Mouse (Mus musculus): Measurements from ENCODE around the gene Matn4. TPM values are rescaled to one million over a fixed set of nuclear protein-coding genes. Genes with fewer than 3 reads are reported as not detected.
"Not testable (repeated sequence)": the region's sequence is repeated elsewhere in the genome, so short reads cannot be mapped to it uniquely, and the experiment has no call there.

Matn4 gene
- polyA plus RNA-seq, 1 experiment from 2014 or later, result 0.91 TPM

- no peaks in the 10 kb centered on the region for H3K36me3 ChIP-seq (ENCODE audit: control insufficient read depth, insufficient read depth, low read length)
- H3K4me2 ChIP-seq (replicated peaks; ENCODE audit: low read depth, low read length), result no peak overlapping the region
- no peaks in the 10 kb centered on the region for H3K4me1 ChIP-seq (replicated peaks; ENCODE audit: control insufficient read depth, insufficient read depth, low read length)
- H3K4me3 ChIP-seq (ENCODE audit: low read depth, low read length), result no peak overlapping the region
- DNase-seq (ENCODE audit: low spot score) (no peak), ATAC-seq (ENCODE audit: low FRiP score) (no peak)
- H3K27me3 ChIP-seq (ENCODE audit: control insufficient read depth, insufficient read depth, low read length), result no peaks in the 10 kb centered on the region
- no peak overlapping the region for H3K9ac ChIP-seq (ENCODE audit: low read depth, low read length)
- WGBS, result 80% methylated on average over 5 of the region's 5 CpGs
- H3K27ac ChIP-seq (ENCODE audit: low read depth, low read length), result no peak overlapping the region
- no peaks in the 10 kb centered on the region for H3K9me3 ChIP-seq (ENCODE audit: control insufficient read depth, low read length)
Observed at GRCm38 (mm10) chr2:164359031-164359430, 45.9 kb downstream of the Matn4 start.

GRCm38 (mm10) chr2:164358373-164358772 lies 46.6 kb downstream of the Matn4 start:
- Histone ChIP-seq H3K4me1 (replicated peaks; ENCODE audit: control insufficient read depth, insufficient read depth, low read length) (no peaks in the 10 kb centered on the region), H3K27me3 (ENCODE audit: control insufficient read depth, insufficient read depth, low read length) (no peaks in the 10 kb centered on the region), H3K4me2 (replicated peaks; ENCODE audit: low read depth, low read length) (no peak overlapping the region), H3K9me3 (ENCODE audit: control insufficient read depth, low read length) (no peaks in the 10 kb centered on the region), H3K36me3 (ENCODE audit: control insufficient read depth, insufficient read depth, low read length) (no peaks in the 10 kb centered on the region), H3K9ac (ENCODE audit: low read depth, low read length) (no peak overlapping the region), H3K4me3 (ENCODE audit: low read depth, low read length) (no peak overlapping the region), H3K27ac (ENCODE audit: low read depth, low read length) (no peak overlapping the region)
- DNase-seq (ENCODE audit: low spot score) (no peak), ATAC-seq (ENCODE audit: low FRiP score) (no peak)
- WGBS, result 80% methylated on average over 3 of the region's 3 CpGs

DNA sequence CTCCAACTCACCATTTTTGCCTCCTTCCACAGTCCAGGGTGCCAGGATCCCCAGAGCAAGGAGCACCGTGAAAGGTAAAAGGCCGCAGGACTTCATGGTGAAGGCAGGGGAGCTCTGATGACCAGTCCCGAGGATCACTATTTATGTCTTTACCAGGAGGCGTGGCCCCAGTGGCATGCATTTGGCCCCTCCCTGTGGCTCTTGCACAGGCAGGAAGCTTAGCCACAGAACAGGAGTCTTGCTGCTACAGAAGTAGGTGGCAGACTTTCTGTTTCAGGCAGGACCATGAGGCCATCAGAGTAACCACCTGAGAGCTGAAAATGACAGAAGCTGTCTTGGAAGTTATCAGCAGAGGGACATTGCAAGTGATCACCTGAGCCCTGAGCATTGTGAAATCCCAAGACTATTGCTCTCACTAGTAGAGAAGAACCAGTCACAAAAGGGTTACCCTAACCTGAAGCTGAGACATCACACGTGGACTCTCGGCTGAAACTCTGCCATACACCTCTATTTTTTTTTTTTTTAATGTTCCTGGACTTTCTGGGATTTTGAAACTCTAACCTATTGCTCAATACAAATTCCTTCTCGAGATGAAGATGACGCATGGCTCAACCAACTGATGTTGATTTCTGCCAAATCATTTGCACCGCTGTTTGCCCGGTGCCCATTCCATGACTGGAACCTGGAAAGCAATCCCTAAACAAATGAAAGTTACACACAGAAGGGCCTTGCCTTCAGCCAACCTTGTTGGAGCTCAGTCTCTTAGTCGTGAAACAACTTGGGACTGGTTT lies 48.6 kb downstream of the Matn4 start:
- no peak overlapping the region for H3K4me3 ChIP-seq (ENCODE audit: low read depth, low read length)
- H3K27ac ChIP-seq (ENCODE audit: low read depth, low read length), result no peak overlapping the region
- no peak overlapping the region for H3K9ac ChIP-seq (ENCODE audit: low read depth, low read length)
- ATAC-seq (ENCODE audit: low FRiP score) (no peak), DNase-seq (ENCODE audit: low spot score) (no peak)
- H3K4me1 ChIP-seq (replicated peaks; ENCODE audit: control insufficient read depth, insufficient read depth, low read length), result no peaks in the 10 kb centered on the region
- H3K9me3 ChIP-seq (ENCODE audit: control insufficient read depth, low read length), result no peaks in the 10 kb centered on the region
- WGBS, result 79% methylated on average over 11 of the region's 11 CpGs
- no peaks in the 10 kb centered on the region for H3K27me3 ChIP-seq (ENCODE audit: control insufficient read depth, insufficient read depth, low read length)
- no peaks in the 10 kb centered on the region for H3K36me3 ChIP-seq (ENCODE audit: control insufficient read depth, insufficient read depth, low read length)
- no peak overlapping the region for H3K4me2 ChIP-seq (replicated peaks; ENCODE audit: low read depth, low read length)

DNA sequence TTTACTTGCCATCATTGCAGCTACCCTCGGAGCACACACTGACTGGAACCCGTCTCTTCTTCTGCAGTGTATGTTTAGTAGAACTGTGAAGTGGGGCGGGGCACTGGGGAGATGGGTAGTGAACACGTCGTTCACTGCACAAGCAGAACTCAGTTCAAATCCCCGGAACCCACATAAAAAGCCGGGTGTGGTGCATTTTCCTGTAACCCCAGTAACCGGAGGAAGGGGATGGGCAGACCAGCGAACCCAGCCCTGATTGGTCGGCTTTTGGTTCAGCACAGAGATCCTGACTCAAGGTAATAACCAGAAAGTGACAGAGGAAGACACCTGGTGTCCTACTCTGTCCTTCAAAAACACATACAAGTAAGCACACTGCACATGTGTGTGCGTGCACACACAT lies 51.6 kb downstream of the Matn4 start:
- no peak overlapping the region for H3K27ac ChIP-seq (ENCODE audit: low read depth, low read length)
- H3K4me1 ChIP-seq (replicated peaks; ENCODE audit: control insufficient read depth, insufficient read depth, low read length), result no peaks in the 10 kb centered on the region
- no peak overlapping the region for H3K4me2 ChIP-seq (replicated peaks; ENCODE audit: low read depth, low read length)
- H3K9me3 ChIP-seq (ENCODE audit: control insufficient read depth, low read length), result no peaks in the 10 kb centered on the region
- H3K27me3 ChIP-seq (ENCODE audit: control insufficient read depth, insufficient read depth, low read length), result no peaks in the 10 kb centered on the region
- no peak overlapping the region for H3K4me3 ChIP-seq (ENCODE audit: low read depth, low read length)
- ATAC-seq (ENCODE audit: low FRiP score), result no peak
- no peak overlapping the region for H3K9ac ChIP-seq (ENCODE audit: low read depth, low read length)
- 92% methylated on average over 11 of the region's 11 CpGs for WGBS
- DNase-seq (ENCODE audit: low spot score), result no peak
- H3K36me3 ChIP-seq (ENCODE audit: control insufficient read depth, insufficient read depth, low read length), result no peaks in the 10 kb centered on the region

DNA sequence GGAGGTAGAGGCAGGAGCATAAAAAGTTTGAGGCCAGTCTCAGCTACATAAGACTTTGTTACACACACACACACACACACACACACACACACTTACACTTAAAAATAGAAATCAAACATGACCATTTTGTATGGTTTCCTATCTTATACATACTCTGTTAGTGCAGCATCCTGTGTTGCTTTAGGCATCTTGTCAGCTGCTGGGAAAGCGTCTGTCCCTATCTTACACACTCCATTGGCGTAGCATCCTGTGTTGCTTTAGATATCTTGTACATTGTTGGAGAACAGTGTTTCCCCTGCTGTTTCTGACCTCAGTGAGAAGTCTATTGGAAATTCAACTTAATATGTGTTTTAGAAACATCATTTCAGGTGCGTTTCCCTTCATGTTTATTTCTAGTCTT lies 52.3 kb downstream of the Matn4 start:
- Histone ChIP-seq H3K4me1 (replicated peaks; ENCODE audit: control insufficient read depth, insufficient read depth, low read length) (no peaks in the 10 kb centered on the region), H3K4me3 (ENCODE audit: low read depth, low read length) (no peak overlapping the region), H3K9ac (ENCODE audit: low read depth, low read length) (no peak overlapping the region), H3K27me3 (ENCODE audit: control insufficient read depth, insufficient read depth, low read length) (no peaks in the 10 kb centered on the region), H3K36me3 (ENCODE audit: control insufficient read depth, insufficient read depth, low read length) (no peaks in the 10 kb centered on the region), H3K9me3 (ENCODE audit: control insufficient read depth, low read length) (no peaks in the 10 kb centered on the region), H3K27ac (ENCODE audit: low read depth, low read length) (no peak overlapping the region), H3K4me2 (replicated peaks; ENCODE audit: low read depth, low read length) (no peak overlapping the region)
- WGBS, result 90% methylated on average over 3 of the region's 3 CpGs
- no peak for ATAC-seq (ENCODE audit: low FRiP score)
- DNase-seq (ENCODE audit: low spot score), result no peak

DNA sequence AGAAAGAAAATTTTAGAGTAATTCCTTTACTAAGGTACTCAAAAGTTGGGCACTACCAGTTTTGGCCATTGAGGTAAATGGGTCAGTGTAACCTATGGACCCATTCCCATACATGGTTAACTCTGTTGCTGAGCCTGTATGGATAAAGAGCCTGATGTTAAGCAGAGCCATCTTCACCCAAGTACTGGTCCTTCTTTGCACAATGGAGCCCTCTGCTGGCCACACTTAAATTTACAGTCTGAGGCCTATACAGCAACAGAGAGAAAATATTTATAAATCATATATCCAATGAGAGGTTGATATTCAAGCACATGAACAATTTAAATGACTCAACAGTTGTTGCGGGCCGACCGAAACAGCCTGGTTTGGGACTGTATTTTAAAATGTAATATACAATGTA lies 56.0 kb downstream of the Matn4 start:
- DNase-seq (ENCODE audit: low spot score) (peak; percentile 43), ATAC-seq (ENCODE audit: low FRiP score) (no peak)
- Histone ChIP-seq H3K4me3 (ENCODE audit: low read depth, low read length) (no peak overlapping the region), H3K9me3 (ENCODE audit: control insufficient read depth, low read length) (no peaks in the 10 kb centered on the region), H3K4me1 (replicated peaks; ENCODE audit: control insufficient read depth, insufficient read depth, low read length) (no peaks in the 10 kb centered on the region), H3K4me2 (replicated peaks; ENCODE audit: low read depth, low read length) (no peak overlapping the region), H3K36me3 (ENCODE audit: control insufficient read depth, insufficient read depth, low read length) (no peaks in the 10 kb centered on the region), H3K27me3 (ENCODE audit: control insufficient read depth, insufficient read depth, low read length) (no peaks in the 10 kb centered on the region), H3K27ac (ENCODE audit: low read depth, low read length) (no peak overlapping the region), H3K9ac (ENCODE audit: low read depth, low read length) (no peak overlapping the region)
- WGBS, result 93% methylated on average over 3 of the region's 3 CpGs

DNA sequence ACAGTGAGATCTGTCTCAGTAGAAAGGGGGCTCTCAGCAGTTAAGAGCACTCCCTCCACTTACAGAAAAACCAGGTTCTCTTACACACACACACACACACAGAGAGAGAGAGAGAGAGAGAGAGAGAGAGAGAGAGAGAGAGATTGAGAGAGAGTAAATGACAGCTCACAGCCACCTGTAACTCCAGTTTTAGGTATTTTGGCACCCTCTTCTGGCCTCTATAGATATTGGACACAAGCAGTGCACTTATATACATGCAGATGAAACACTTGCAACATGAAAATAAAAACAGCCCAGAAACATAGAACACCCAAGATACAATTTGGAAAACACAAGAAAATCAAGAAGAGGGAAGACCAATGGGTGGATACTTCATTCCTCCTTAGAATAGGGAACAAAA lies 57.3 kb downstream of the Matn4 start:
- not testable (repeated sequence) for H3K4me2 ChIP-seq (replicated peaks; ENCODE audit: low read depth, low read length); H3K4me1 ChIP-seq (replicated peaks; ENCODE audit: control insufficient read depth, insufficient read depth, low read length); H3K27me3 ChIP-seq (ENCODE audit: control insufficient read depth, insufficient read depth, low read length); H3K4me3 ChIP-seq (ENCODE audit: low read depth, low read length); H3K9ac ChIP-seq (ENCODE audit: low read depth, low read length); DNase-seq (ENCODE audit: low spot score); H3K27ac ChIP-seq (ENCODE audit: low read depth, low read length); ATAC-seq (ENCODE audit: low FRiP score); H3K9me3 ChIP-seq (ENCODE audit: control insufficient read depth, low read length); H3K36me3 ChIP-seq (ENCODE audit: control insufficient read depth, insufficient read depth, low read length)

DNA sequence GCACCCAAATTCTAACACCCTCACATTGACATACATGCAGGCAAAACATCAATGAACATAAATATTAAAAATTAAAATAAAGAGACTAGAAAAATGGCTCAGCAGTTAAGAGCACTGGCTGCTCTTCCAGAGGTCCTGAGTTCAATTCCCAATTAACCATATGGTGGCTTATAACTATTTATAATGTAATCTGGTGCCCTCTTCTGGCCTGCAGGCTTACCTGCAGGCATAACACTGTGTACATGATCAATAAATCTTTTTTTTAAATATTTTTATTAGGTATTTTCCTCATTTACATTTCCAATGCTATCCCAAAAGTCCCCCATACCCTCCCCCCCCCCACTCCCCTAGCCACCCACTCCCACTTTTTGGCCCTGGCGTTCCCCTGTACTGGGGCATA lies 61.2 kb downstream of the Matn4 start:
- not testable (repeated sequence) for H3K27me3 ChIP-seq (ENCODE audit: control insufficient read depth, insufficient read depth, low read length); H3K36me3 ChIP-seq (ENCODE audit: control insufficient read depth, insufficient read depth, low read length); ATAC-seq (ENCODE audit: low FRiP score); H3K4me3 ChIP-seq (ENCODE audit: low read depth, low read length); DNase-seq (ENCODE audit: low spot score); H3K4me2 ChIP-seq (replicated peaks; ENCODE audit: low read depth, low read length); H3K27ac ChIP-seq (ENCODE audit: low read depth, low read length); H3K9ac ChIP-seq (ENCODE audit: low read depth, low read length); H3K4me1 ChIP-seq (replicated peaks; ENCODE audit: control insufficient read depth, insufficient read depth, low read length); H3K9me3 ChIP-seq (ENCODE audit: control insufficient read depth, low read length)
- 70% methylated on average over 1 of the region's 1 CpGs for WGBS

Data from hindbrain, embryonic 11.5 days (tissue).